Mouse (Mus musculus): ENCODE data around the gene Sis.

The Sis gene

GRCm38 (mm10) chr3:72967675-72968074, at the start of gene Sis:
Gene Sis, minus strand, starts transcription at chr3:72967863.
- in situ Hi-C loops (cut with MboI; ENCODE audit: low sequenced_read_pairs): no loop called here

- in situ Hi-C loops (cut with MboI; ENCODE audit: low sequenced_read_pairs): no loop called here
Measured at GRCm38 (mm10) chr3:73006045-73006444, 38.4 kb upstream of the Sis start.

GRCm38 (mm10) chr3:73002933-73003696, 35.5 kb upstream of the Sis start:
- in situ Hi-C loops (cut with MboI; ENCODE audit: low sequenced_read_pairs): no loop called here

GRCm38 (mm10) chr3:72997517-72997916, 29.9 kb upstream of the Sis start:
- in situ Hi-C loops (cut with MboI; ENCODE audit: low sequenced_read_pairs): no loop called here

GRCm38 (mm10) chr3:72990992-72991391, 23.3 kb upstream of the Sis start:
- in situ Hi-C loops (cut with MboI; ENCODE audit: low sequenced_read_pairs): no loop called here

- in situ Hi-C loops (cut with MboI; ENCODE audit: low sequenced_read_pairs): no loop called here
Measured at GRCm38 (mm10) chr3:72976602-72977001, 8.9 kb upstream of the Sis start.

GRCm38 (mm10) chr3:72918919-72919526, 48.6 kb downstream of the Sis start:
- in situ Hi-C loops (cut with MboI; ENCODE audit: low sequenced_read_pairs): no loop called here

- in situ Hi-C loops (cut with MboI; ENCODE audit: low sequenced_read_pairs): no loop called here
Measured at GRCm38 (mm10) chr3:72882501-72882900, 85.2 kb downstream of the Sis start.

GRCm38 (mm10) chr3:72868141-72868540, 99.5 kb downstream of the Sis start:
- in situ Hi-C loops (cut with MboI; ENCODE audit: low sequenced_read_pairs): no loop called here

GRCm38 (mm10) chr3:72858738-72859137, 108.9 kb downstream of the Sis start:
- in situ Hi-C loops (cut with MboI; ENCODE audit: low sequenced_read_pairs): no loop called here

GRCm38 (mm10) chr3:72855405-72855804, 112.3 kb downstream of the Sis start:
- in situ Hi-C loops (cut with MboI; ENCODE audit: low sequenced_read_pairs): no loop called here

- in situ Hi-C loops (cut with MboI; ENCODE audit: low sequenced_read_pairs): no loop called here
Measured at GRCm38 (mm10) chr3:72840641-72841040, 127.0 kb downstream of the Sis start.
